Mouse (Mus musculus) urinary bladder, adult 2 months (tissue): ENCODE results near the gene Adam12. TPM values are rescaled to one million over a fixed set of nuclear protein-coding genes. Genes with fewer than 3 reads are reported as not detected.

ENCODE experiments used
- DNase-seq: peaks from one replicate; pipeline ENCODE4 v3.0.0; 2022; ENCODE audit warnings: low spot score
- polyA plus RNA-seq: library from polyadenylated mRNA; depleted of rRNA; stranded (reverse); fragments of >200 nt; gene quantifications from 2 replicates; pipeline ENCODE4 v1.2.3, GENCODE M21; 2012

Adam12 gene
- polyA plus RNA-seq, 1 experiment: 4.6 TPM

GRCm38 (mm10) chr7:134224741-134225612 lies 7.0 kb downstream of the Adam12 start:
- DNase-seq: peak; percentile 31

- DNase-seq: peak; percentile 32
Observed at GRCm38 (mm10) chr7:134224421-134224740, 7.6 kb downstream of the Adam12 start.

- DNase-seq: peak; percentile 60
Observed at GRCm38 (mm10) chr7:134223444-134224161, 8.3 kb downstream of the Adam12 start.

- no peak for DNase-seq
Observed at GRCm38 (mm10) chr7:134207956-134208355, 24.0 kb downstream of the Adam12 start.

DNA sequence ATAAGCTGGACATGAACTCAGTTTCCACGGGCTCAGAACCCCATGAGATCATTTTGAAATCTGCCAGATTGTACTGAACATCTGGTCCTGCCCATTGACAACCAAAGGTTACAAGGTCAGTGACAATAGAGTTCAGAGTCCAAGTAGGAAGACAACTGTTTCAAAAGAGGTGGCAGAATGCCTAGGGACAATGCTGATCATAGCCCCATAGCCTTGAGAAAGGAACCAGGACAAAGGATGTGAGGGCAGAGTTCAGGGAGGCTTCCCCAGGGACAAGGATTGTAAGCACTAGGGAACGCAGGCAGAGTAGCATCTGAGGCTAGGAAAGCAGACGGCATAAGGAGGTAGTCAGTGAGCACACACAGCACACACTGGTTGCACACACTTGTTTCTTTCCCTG lies 38.9 kb downstream of the Adam12 start:
- DNase-seq: no peak

- no peak for DNase-seq
Observed at GRCm38 (mm10) chr7:134190101-134190500, 41.8 kb downstream of the Adam12 start.

DNA sequence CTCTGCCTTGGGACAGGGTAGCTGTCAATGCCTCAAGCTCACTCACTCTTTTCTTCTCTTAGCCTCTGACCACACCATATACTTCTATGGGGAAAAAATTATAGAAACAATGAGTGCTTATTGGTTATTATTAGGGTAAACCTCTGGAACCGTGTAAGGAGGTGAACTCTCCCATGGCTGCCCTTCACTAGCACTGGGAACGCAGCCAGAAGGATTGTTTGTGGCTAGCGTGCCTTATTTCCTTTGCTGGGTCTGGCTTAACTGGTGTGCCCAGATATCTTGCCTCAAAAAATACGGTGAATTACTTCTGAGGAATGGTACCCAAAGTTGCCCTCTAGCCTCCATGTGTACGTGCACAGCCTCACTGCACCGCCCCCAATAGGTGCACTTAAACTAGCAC lies 43.4 kb downstream of the Adam12 start:
- no peak for DNase-seq

- DNase-seq: no peak
Observed at GRCm38 (mm10) chr7:134187946-134188345, 44.0 kb downstream of the Adam12 start.

- DNase-seq: no peak
Observed at GRCm38 (mm10) chr7:134186497-134186896, 45.4 kb downstream of the Adam12 start.

- no peak for DNase-seq
Observed at GRCm38 (mm10) chr7:134185751-134186150, 46.2 kb downstream of the Adam12 start.

- DNase-seq: no peak
Observed at GRCm38 (mm10) chr7:134181717-134182116, 50.2 kb downstream of the Adam12 start.

DNA sequence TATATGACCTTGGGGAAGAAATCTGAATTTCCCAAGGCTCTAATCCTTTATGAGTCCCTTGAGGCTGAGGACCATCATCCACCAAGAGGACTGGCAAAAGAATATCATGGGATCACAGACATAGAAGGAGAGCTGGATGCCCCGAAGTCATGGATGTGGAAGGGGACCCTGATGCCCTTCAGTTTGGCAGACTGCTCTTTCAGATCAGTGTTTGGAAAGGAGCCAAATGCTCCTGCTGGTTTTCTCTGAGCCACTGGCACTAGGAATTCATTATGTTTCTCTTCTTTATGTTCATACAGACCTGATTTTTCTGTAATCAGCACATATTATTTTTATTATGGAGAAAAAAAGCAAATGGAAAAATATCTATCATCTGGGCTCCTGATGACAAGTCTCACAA lies 50.9 kb downstream of the Adam12 start:
- DNase-seq: no peak

GRCm38 (mm10) chr7:134177051-134177450 lies 54.9 kb downstream of the Adam12 start:
- no peak for DNase-seq

DNA sequence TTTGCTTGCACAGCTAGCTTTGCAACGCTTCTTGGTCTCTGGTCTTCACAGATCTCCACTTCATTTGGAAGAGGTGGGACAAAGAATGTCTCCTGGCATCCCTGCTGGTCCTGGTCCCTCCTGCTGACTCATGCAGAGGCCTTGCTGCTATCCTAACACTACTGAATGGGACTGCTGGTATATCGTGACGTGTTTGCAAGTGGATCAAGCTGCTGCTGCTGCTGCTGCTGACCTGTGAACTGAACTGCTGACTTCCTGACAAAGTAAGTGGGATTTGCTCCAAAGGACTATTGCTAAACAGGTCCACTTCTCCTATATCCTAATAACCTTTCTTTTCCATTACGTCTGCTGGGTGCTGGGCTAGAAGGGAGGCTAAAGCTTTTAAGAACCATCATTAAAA lies 56.7 kb downstream of the Adam12 start:
- DNase-seq: no peak

DNA sequence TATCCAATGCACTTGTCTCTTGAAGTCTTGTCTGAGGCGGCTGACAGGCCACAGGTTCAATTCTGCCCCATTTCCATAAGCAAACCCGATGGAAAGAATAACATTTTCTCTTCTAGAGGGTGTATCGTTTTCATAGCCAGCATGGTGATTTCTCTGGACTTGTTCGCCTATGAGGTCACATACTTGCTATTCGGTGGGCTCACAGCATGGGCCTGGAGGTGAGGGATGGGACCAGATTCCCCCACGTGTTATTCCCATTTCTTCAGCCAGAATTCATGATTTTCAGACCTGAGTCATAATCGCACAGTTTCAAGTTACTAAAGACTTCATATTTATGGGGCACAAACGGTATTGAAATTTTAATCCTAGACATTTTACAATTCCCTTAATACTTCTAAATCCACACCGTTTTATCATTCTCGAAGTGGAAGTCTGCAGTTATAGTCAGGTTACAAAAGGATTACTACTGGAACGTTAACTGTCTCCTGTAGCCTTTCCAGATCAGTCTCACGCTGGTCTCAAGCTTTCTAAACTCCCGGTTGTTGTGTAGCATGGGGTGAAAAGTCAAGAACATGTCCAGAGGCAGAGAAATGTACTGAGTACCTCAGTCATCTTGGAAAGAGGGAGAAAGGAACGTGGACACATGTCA lies 58.4 kb downstream of the Adam12 start:
- DNase-seq: no peak

- no peak for DNase-seq
Observed at GRCm38 (mm10) chr7:134170180-134170910, 61.6 kb downstream of the Adam12 start.

- DNase-seq: no peak
Observed at GRCm38 (mm10) chr7:134169780-134170179, 62.2 kb downstream of the Adam12 start.

GRCm38 (mm10) chr7:134167586-134167985 lies 64.4 kb downstream of the Adam12 start:
- no peak for DNase-seq

GRCm38 (mm10) chr7:134163751-134164150 lies 68.2 kb downstream of the Adam12 start:
- no peak for DNase-seq

DNA sequence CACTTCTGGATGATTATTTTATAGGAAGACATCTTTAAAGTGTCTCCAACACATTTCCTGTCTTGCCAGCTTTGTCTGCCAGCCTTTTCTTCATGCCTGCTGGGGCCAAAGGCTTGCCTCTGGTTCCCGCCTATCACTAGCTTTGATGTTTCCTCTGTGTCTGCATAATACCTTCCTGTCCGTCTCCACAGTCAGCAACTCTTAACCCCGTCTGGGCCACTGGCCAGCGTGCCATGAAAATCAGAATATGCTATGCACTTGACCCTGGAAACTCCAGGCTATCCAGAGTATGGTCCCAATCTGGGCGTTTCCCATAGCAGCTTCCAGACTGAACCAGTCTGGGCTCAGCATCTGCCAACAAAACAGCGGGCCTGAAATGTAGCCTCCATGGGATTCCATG lies 69.1 kb downstream of the Adam12 start:
- DNase-seq: no peak

DNA sequence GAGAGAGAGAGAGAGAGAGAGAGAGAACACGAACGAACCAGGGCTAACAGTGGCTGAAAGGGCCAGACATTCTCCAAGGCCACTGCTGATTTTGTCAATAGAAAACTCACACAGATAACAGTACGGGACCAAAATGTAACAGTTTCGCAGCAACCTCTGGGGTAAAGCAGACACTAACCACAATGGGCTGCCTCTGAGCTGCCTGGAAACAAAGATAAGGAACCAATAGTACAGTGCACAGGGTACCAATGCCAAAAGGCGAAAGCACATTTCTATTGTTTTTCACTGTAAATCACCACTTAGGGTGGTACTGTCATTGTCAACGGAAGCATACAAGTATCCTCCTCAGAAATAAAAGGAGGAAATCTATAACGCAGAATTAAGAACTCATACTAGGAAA lies 72.3 kb downstream of the Adam12 start:
- no peak for DNase-seq

DNA sequence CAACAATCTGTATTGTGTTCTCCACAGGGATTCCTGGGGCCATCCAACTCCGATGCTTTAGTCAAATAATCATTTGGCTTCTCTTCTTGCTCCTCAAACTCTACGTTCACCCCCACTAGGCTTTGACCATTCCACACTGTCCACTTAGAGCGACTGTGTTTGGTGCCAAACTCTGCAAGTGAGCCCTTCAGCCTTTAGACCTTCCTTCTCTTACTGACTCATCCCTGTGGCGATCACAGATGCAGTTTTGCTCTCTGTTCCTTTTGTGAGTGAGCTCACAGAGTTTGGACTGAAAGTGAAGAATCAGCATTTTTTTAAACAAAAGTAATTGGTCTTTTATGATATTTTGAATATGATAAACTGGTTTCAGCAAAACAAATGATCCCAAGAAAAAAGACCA lies 80.6 kb downstream of the Adam12 start:
- no peak for DNase-seq
